Mouse (Mus musculus) embryonic facial prominence, embryonic 14.5 days (tissue): Measurements from ENCODE around the gene Uprt. TPM values are rescaled to one million over a fixed set of nuclear protein-coding genes. Genes with fewer than 3 reads are reported as not detected.

Source experiments
- ATAC-seq: fragments of 200-750 bp; cut with Nextera tagmentation; 2 replicates; pipeline ENCODE4 v1.8.0; 2017; ENCODE audit warnings: low read depth, moderate number of reproducible peaks, moderate TSS enrichment
- DNase-seq: peaks from one replicate; pipeline ENCODE4 v3.0.0-alpha.2; 2015; ENCODE audit warnings: low spot score
- H3K27ac ChIP-seq: fragments of 300-500 bp; sonication (generic); replicated peaks from 2 replicates; pipeline ENCODE4 v1.5.1; 2014; ENCODE audit warnings: low read depth, mild to moderate bottlenecking, low read length, moderate library complexity
- H3K27me3 ChIP-seq: fragments of 300-500 bp; sonication (generic); replicated peaks from 2 replicates; pipeline ENCODE4 v1.6.1; 2014; ENCODE audit warnings: low read length; ENCODE audit not compliant: control insufficient read depth, insufficient read depth
- H3K36me3 ChIP-seq: fragments of 300-500 bp; sonication (generic); 2 replicates; pipeline ENCODE4 v1.6.1; 2014; ENCODE audit warnings: low read length, mixed read lengths; ENCODE audit not compliant: control insufficient read depth, insufficient read depth
- H3K4me1 ChIP-seq: fragments of 300-500 bp; sonication (generic); 2 replicates; pipeline ENCODE4 v1.6.1; 2014; ENCODE audit warnings: antibody characterized with exemption, low read length; ENCODE audit not compliant: control insufficient read depth, insufficient read depth
- H3K4me2 ChIP-seq: fragments of 300-500 bp; sonication (generic); 2 replicates; pipeline ENCODE4 v1.6.1; 2014; ENCODE audit warnings: low read depth, mild to moderate bottlenecking, low read length, moderate library complexity, mixed read lengths
- H3K4me3 ChIP-seq: fragments of 300-500 bp; sonication (generic); 2 replicates; pipeline ENCODE4 v1.5.1; 2014; ENCODE audit warnings: low read depth, mild to moderate bottlenecking, low read length
- H3K9ac ChIP-seq: fragments of 300-500 bp; sonication (generic); 2 replicates; pipeline ENCODE4 v1.6.1; 2014; ENCODE audit warnings: low read depth, mild to moderate bottlenecking, low read length, moderate library complexity, mixed read lengths
- H3K9me3 ChIP-seq: fragments of 300-500 bp; sonication (generic); 2 replicates; pipeline ENCODE4 v1.6.1; 2016; ENCODE audit warnings: low read length; ENCODE audit not compliant: control insufficient read depth
- WGBS: fragments of 180-500 bp; shearing (Covaris S2); extraction: QIAGEN DNeasy Blood & Tissue Kit; methylation state at CpG from one replicate; pipeline ENCODE4 v1.1.7; 2014; 5-methylcytosine and 5-hydroxymethylcytosine counted together
- polyA plus RNA-seq: library from polyadenylated mRNA; unstranded; fragments of >200 nt; fragmentation: Nextera tagmentation; extraction: Ambion mirVana; gene quantifications from 2 replicates; pipeline ENCODE4 v1.2.1, GENCODE M21; 2014

Uprt gene
- polyA plus RNA-seq, 1 experiment from 2014 or later, result 1.1 TPM

DNA sequence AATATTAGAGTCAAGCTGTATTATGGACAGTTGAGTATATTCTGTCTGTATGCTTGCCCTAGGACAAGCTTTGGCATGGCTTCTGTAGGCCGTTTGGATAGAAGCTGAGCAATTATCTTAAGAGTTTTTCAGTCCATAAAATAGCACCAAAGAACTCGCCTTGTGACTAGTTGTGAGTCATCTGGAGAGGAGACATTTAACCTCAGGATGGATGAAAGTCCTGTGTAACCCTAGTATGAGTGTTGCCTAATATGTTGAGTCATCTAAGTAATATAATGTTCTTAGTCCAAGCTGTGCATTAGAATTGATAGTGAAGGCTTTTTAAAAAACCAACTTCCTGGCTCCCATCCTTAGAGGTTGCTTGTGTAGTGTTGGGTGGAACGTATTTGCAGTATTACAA lies 5.4 kb downstream of the Uprt start:
- 59% methylated on average over 3 of the region's 3 CpGs for WGBS
- DNase-seq (no peak), ATAC-seq (no peak)
- Histone ChIP-seq H3K9ac (no peak overlapping the region), H3K27ac (no peak overlapping the region), H3K4me3 (no peak overlapping the region), H3K4me1 (no peaks in the 10 kb centered on the region), H3K9me3 (no peaks in the 10 kb centered on the region), H3K36me3 (no peaks in the 10 kb centered on the region), H3K4me2 (no peak overlapping the region), H3K27me3 (peaks cover 18% of the 10 kb centered on the region)

DNA sequence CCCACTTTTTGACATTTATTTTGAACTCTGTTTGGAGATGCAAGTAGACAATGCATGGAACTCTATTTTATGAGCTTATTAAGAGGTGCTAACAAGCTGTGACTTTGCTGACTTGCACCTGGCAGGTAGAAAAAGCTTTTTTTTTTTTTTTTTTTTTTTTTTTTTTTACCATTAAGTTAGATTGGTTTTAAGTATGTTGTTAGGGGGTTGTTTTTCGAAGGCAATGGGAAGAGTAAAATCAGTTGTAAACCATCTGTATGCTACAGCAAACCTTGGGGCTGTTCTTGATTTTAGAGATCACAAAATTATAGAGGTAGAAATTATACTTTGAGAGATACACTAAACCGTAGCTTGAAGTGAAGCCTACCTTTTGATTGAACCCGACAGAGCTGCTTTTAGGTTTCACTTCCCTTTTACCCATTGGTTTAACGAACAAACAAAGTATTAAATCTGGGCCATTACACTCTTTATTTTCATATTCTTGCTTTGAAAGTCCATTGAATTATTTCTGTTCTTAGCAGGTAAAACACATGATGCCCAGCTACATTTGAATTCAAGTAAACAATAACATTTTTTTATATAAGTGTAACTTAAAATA lies 6.4 kb downstream of the Uprt start:
- WGBS, result 75% methylated on average over 4 of the region's 4 CpGs
- Histone ChIP-seq H3K4me3 (no peak overlapping the region), H3K36me3 (no peaks in the 10 kb centered on the region), H3K9me3 (no peaks in the 10 kb centered on the region), H3K27me3 (peaks cover 18% of the 10 kb centered on the region), H3K9ac (no peak overlapping the region), H3K27ac (no peak overlapping the region), H3K4me1 (no peaks in the 10 kb centered on the region), H3K4me2 (no peak overlapping the region)
- ATAC-seq (no peak), DNase-seq (no peak)

DNA sequence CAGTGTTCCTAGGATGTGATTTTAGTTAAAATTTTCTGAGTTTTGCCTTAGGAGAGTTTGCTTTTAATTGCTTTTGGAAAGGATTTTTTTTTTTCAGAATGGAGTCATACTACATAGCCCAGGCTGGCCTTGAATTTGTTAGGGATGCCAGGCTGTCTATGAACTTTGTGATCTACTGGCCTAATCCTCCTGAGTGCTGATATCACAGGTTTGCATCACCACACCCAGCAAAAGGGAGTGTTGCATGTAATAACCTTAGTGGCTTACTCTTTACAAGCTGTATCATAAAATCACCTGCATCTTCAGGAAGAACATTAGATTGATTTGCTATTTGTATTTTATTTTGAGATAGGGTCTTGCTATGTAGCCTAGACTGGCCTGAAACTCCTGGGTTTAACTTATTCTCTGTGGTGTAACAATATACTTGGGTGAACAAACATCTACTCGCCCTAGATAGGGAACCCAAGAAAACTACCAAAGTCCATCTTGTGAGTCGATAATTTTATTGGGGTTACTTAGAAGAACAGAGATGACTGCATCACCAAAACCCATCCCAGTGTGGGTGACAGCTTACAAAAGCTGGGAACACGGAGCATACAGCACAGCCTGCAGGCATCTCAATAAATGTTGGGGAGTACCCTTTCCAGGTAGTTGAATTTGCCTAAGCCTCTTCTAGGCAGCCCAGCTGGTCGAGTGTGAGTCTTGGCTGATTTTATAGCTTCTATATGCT lies 7.2 kb downstream of the Uprt start:
- H3K4me3 ChIP-seq, result no peak overlapping the region
- no peak overlapping the region for H3K27ac ChIP-seq
- H3K9me3 ChIP-seq, result no peaks in the 10 kb centered on the region
- ATAC-seq, result no peak
- WGBS, result 49% methylated on average over 4 of the region's 4 CpGs
- peaks cover 15% of the 10 kb centered on the region for H3K27me3 ChIP-seq
- no peaks in the 10 kb centered on the region for H3K4me1 ChIP-seq
- no peak overlapping the region for H3K4me2 ChIP-seq
- no peak for DNase-seq
- no peak overlapping the region for H3K9ac ChIP-seq
- H3K36me3 ChIP-seq, result no peaks in the 10 kb centered on the region

DNA sequence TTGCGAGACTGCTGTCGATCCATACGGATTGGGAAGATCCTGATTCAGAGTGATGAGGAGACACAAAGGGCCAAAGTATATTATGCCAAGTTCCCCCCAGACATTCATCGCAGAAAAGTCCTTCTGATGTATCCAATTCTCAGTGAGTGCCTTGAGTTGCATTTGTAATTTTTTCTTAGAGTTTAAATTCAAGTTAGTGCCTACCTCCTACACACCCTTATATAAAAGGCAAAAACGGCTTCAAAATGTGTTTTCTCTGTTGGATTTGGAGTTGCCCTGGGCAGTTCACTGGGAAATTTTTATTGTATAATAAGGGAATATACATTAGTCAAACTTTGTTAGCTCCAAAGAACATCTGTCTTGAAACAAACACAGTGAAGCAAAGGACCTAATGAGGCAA lies 19.1 kb downstream of the Uprt start:
- Histone ChIP-seq H3K27ac (no peak overlapping the region), H3K27me3 (0 out of 2 replicates have a peak, but pooled peaks cover 8% of the 10 kb centered on the region), H3K9ac (no peak overlapping the region), H3K4me1 (no peaks in the 10 kb centered on the region), H3K4me2 (no peak overlapping the region), H3K36me3 (0 out of 2 replicates have a peak, but pooled peaks cover 3% of the 10 kb centered on the region), H3K9me3 (no peaks in the 10 kb centered on the region), H3K4me3 (no peak overlapping the region)
- DNase-seq, result no peak
- 87% methylated on average over 5 of the region's 5 CpGs for WGBS
- no peak for ATAC-seq

DNA sequence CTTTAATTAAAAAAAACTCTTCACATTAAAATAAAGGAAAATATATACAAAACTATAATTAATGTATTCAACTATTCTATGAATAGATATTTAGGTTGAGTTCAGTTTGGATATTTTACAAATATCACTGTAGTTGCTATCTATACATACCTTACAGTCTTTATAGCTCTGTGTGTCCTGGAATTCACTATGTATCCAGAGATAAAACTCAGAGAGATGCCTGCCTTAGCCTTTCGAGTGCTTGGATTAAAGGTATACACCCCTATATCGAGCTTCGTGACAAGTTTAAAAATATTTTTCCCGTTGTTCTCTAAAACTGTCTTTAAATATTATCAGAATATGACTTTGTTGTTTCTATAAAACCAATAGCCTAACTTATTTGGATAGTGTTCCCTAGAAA lies 60.0 kb downstream of the Uprt start:
- Histone ChIP-seq H3K36me3 (no peaks in the 10 kb centered on the region), H3K4me1 (no peaks in the 10 kb centered on the region), H3K27me3 (peaks cover 6% of the 10 kb centered on the region), H3K9me3 (no peaks in the 10 kb centered on the region), H3K4me2 (no peak overlapping the region), H3K9ac (no peak overlapping the region), H3K4me3 (no peak overlapping the region), H3K27ac (no peak overlapping the region)
- no peak for DNase-seq
- ATAC-seq, result no peak
- WGBS, result 87% methylated on average over 4 of the region's 4 CpGs

DNA sequence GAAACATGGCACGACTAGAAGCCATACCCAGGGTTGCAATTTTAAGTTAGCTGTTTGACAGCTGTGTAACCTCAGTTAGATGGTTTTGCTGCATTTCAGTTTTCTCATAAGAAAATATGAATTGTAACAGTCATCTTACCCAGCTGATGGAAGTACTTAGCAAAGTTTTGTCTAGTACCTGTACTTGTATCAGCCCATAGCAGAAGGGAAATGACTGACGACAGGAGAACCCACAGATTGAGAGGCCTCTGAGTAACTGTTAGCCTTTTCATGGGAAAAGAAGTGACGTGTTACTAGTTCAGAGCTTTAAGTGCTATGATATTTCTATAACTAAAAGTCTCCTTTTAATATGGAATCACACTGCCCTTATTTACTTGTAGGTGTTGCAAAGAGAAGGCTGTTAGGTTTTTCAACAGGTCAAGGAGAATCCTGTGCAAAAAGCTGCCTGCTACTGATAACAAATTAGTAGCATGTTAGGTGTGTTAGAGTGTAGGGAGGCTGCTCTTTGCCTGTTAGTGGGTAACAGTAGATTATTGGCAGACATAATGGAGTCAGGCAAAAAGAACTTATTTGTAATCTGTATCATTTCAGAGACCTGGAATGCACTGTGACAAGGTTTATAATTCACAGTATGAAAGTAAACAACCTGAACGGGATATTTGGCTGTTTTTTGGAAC lies 61.4 kb downstream of the Uprt start:
- ATAC-seq (no peak), DNase-seq (no peak)
- Histone ChIP-seq H3K4me2 (no peak overlapping the region), H3K36me3 (no peaks in the 10 kb centered on the region), H3K9ac (no peak overlapping the region), H3K4me3 (no peak overlapping the region), H3K9me3 (no peaks in the 10 kb centered on the region), H3K4me1 (no peaks in the 10 kb centered on the region), H3K27ac (no peak overlapping the region), H3K27me3 (peaks cover 3% of the 10 kb centered on the region)
- WGBS, result 70% methylated on average over 4 of the region's 4 CpGs

DNA sequence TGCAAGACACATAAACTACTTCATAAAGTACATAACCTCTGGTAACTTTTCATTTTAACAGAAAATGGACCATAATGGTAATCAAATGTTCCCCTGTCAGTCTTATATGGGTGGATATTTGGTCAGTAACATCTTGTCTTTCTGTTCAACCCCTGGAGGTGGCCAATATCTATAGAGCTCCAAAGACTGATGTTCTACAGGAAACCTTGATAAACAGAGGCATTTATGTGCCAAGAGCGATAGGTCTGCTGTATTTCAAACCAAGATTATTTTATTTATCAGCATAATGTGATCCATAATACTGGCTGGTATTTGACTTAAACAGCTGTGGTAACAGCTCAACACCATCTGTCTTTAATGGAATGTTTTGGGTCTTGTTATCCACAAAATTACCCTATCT lies 62.7 kb downstream of the Uprt start:
- no peak overlapping the region for H3K4me2 ChIP-seq
- no peak overlapping the region for H3K27ac ChIP-seq
- H3K9me3 ChIP-seq, result no peaks in the 10 kb centered on the region
- no peak for DNase-seq
- WGBS, result 93% methylated on average over 1 of the region's 1 CpGs
- no peak overlapping the region for H3K4me3 ChIP-seq
- H3K9ac ChIP-seq, result no peak overlapping the region
- no peaks in the 10 kb centered on the region for H3K36me3 ChIP-seq
- H3K27me3 ChIP-seq, result no peaks in the 10 kb centered on the region; the same call in none of the 2 replicates
- no peak for ATAC-seq
- H3K4me1 ChIP-seq, result no peaks in the 10 kb centered on the region
